Mouse (Mus musculus): Measurements from ENCODE around the gene Nfe2l1. TPM values are rescaled to one million over a fixed set of nuclear protein-coding genes. Genes with fewer than 3 reads are reported as not detected.
"Not testable (repeated sequence)": the region's sequence is repeated elsewhere in the genome, so short reads cannot be mapped to it uniquely, and the experiment has no call there.

Nfe2l1 gene
- total RNA-seq, 2 experiments from 2014 or later, result 22.2 to 39.9 TPM

DNA sequence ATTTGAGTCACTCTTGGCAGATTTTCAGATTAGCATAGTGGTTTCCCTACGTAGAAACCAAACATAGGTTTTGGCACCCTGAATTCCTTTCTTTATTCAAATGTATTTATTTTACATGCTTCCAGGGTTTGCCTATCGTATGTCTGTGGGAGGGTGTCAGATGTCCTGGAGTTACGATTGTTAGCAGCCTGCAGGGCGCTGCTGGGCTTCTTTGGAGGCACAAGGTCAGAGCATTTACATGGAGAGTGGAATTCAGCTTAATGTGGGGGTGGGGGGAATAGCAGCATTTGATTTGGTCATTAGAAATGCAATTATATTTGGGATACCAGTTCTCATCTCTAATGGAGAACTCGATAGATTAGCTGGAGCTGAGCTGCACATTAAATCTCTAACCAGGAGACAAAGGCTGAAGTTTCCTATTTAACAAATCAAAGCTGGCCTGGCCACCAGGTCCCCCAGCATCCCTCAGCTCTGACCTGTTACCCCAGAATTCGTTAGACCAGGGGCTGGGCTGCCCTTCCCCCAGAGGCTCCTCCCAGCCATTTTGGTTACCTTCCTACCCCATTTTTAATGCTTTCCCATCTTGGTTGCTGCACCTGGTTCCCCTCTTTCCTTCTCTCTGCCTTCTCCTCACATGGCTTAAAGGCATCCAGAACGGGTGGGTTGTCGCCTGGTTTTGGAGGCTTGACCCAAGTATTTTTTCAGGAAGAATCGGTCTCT, 42.9 kb downstream of the Nfe2l1 start:
- ATAC-seq (replicated peaks; ENCODE audit: poor library complexity, severe bottlenecking), result no peak

DNA sequence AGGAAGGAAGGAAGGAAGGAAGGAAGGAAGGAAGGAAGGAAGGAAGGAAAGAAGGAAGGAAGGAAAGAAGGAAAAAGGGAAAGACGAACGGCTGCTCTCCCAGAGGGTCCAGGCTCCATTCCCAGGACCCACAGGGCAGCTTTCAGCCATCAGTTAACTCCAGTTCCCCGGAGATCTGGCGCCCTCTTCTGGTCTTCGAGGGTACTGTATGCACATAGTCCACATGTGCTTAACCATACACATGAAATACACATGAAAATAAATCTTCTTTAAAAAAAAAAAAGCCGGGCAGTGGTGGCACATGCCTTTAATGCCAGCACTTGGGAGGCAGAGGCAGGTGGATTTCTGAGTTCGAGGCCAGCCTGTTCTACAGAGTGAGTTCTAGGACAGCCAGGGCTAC, 44.9 kb downstream of the Nfe2l1 start:
- not testable (repeated sequence) for ATAC-seq (replicated peaks; ENCODE audit: poor library complexity, severe bottlenecking)

DNA sequence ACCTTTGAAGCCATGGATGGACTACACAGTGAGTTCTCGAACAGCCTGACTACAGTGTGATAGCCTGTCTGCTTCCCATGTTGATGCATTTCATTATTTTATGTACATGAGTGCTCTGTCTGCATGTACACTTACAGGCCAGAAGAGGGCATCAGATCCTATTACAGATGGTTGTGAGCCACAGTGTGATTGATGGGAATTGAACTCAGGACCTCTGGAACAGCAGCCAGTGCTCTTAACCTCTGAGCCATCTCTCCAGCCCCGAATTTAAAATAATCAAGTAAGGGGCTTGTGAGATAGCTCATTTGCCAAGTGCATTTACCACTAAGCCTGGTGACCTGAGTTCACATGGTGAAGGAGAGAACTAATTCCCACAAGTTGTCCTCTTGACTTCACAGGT, 48.3 kb downstream of the Nfe2l1 start:
- no peak for ATAC-seq (replicated peaks; ENCODE audit: poor library complexity, severe bottlenecking)

DNA sequence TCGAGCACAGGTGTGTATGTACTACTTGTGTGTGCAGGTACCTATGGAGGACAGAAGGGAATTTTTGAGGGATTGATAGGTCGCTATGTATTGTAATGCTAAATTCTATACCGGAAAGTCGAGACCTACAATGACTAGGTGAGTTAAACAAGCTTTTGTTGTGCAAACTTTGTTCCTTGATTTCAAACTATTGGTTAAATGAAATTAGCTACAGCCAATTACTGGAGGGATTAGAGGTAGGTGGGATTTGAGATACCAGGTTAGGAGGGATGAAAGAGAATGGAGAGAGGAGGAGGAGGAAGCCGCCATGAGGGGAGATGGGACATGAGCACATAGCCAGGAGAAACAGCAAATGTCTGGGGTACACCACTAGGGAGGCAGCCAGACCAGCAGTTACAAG, 49.5 kb downstream of the Nfe2l1 start:
- ATAC-seq (replicated peaks; ENCODE audit: poor library complexity, severe bottlenecking), result no peak

DNA sequence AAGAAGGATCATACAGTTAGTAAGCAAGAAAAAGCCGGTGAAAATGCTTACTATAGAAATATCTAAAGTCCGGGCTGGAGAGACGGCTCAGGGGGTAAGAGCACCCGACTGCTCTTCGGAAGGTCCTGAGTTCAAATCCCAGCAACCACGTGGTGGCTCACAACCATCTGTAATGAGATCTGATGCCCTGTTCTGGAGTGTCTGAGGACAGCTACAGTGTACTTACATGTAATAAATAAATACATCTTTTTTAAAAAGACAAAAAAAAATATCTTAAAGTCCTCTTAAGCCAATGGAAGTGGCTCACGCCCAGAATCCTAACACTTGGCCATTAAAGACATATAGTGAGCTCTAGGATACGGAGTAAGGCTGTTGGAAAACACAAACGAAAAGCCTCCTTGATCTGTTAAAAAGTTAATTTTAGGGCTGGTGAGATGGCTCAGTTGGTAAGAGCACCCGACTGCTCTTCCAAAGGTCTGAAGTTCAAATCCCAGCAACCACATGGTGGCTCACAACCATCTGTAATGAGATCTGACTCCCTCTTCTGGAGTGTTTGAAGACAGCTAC, 51.6 kb downstream of the Nfe2l1 start:
- ATAC-seq (replicated peaks; ENCODE audit: poor library complexity, severe bottlenecking), result not testable (repeated sequence)

DNA sequence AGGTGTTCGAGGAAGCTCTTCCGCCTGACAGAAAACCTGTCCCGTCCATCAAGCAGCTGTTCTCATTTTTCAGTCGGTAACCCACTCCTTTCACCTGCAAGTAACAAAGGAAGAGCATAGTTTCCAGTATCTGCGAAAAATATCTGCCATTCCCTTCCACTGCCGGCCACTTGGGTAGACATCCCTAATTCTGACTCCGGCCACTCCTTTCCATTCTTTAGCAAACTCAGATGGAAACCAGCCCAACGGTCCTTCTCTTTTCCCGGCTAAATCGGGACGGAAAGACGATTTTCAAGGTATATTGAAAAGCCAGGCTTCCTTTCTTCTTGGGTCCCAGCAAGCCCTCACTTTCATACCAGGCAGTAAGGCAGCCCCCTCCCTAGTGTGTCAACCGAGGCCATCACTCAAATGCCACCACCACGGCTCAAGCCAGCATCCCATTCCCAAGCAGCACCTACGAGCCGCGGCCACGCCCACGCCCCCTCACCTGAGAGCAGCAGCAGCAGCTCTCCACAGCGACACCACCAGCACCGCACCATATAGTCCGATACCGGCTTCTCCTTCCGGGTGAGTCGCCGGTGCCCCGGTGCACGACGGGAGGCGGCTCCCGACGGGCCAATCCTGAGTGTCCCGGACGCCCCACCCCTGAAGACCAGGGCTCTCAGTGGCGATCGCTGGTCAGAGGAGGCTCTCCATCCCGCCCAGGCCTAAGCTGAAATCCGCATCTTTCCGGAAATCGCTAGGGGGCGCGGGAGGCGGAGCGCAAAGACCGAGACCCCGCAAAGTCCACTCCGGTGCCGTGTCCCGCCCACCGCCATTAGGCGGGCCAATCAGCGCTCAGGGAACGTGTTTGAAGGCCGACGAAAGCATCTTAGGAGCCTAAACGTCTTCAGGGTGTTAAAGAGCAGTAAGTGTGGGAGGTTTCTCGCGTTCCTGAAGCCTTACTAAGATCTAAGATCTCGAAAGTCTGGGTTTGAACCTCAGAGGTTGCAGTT, 52.5 kb downstream of the Nfe2l1 start, which contains the start of gene Snx11:
Snx11 (minus strand) TSS at position 592 of the 995 bp plus-strand sequence.
- peak; percentile 98 for ATAC-seq (replicated peaks; ENCODE audit: poor library complexity, severe bottlenecking)

DNA sequence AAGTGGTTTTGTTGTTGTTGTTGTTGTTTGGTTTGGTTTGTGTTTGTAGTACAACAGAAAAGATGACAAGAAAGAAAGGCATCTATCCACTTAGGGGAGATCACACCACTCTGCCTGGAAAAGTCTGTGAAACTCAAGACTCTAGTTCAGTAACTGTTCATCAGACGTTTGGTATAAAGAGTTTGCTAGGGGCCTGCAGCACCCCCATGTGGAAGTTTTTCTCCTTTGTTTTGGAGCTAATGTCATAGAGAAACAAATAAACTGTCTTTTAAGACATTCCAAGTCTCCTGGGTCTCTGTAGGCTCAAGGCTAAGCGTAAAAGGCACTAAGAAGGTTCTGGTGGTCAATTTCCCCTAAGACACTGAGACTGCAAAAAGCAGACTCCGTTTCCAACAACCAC, 53.7 kb downstream of the Nfe2l1 start:
- ATAC-seq (replicated peaks; ENCODE audit: poor library complexity, severe bottlenecking), result no peak

DNA sequence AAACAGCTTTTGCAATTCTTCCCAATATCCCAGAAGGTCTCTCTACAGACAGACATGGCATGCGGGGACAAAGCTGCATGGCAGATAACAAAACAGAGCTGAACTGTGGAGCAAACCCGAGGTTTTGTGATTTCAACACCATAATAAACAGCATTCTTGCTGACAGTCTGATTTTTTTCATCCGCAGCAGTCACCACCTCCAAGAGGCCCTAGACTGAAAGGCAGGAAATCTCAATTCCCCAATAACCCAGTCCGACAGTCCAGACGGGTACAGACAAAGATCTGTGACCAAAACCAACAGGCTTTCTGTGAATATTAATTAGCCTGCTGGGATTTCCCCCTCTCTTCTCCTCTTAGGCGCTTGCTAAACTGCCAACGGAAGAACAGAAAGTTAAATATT, 54.1 kb downstream of the Nfe2l1 start:
- ATAC-seq (replicated peaks; ENCODE audit: poor library complexity, severe bottlenecking), result no peak

DNA sequence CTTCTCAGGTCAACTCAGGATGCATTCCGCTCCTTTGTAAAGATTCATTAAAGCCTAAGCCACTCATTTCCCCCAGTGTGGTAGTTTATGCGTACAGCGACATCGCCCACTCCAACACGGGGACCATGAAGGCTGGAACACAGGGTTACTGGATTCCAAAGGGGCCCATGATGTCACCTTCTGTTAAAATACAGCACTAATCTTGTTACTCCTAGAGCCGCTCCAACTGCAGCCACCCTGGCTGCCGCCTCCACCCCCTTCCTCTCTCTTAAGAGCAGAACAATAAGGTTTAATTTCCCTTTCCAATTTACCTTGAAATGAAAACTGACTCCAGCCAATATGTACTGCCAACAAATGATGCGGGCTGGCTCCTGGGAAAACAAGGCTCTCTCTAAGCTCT, 54.7 kb downstream of the Nfe2l1 start:
- ATAC-seq (replicated peaks; ENCODE audit: poor library complexity, severe bottlenecking), result no peak

DNA sequence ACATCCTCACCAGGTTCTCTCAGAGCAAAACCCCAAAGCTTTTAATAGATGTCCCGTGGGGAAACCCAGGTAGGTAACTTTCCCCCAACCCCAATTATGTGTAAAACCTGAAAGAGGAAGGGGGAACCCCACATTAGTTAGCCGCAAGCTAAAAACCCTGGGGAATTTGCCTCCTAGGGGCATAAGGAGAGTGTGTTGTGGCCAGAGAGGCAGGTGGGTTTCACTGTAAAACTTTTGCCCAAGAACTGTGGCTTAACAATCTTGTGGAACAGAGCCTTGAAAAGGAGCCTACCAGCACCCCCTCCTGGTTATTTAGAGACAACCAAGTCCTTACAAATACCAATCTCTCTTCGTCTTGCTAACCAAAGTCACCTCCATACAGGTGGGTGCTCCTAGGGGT, 55.2 kb downstream of the Nfe2l1 start:
- ATAC-seq (replicated peaks; ENCODE audit: poor library complexity, severe bottlenecking), result no peak

DNA sequence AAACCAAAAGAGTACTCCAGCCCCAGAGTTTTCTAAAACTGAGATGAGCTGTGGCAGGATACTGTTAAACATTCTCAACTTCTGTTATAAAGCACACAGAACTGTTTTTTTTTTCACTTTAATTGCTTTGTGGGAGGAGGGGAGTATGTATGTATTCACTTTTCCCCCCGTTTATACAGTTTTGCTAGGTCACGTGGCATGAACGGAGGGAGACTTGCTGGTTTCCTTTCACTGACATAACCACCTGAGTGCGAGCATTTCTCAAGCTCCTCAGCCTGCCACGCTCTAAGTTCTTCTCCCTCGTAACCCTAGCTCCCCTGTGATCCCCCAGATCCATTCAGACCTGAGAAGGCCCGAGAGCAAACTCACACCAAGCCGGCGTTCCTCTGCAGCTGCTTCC, 57.4 kb downstream of the Nfe2l1 start:
- ATAC-seq (replicated peaks; ENCODE audit: poor library complexity, severe bottlenecking), result no peak

DNA sequence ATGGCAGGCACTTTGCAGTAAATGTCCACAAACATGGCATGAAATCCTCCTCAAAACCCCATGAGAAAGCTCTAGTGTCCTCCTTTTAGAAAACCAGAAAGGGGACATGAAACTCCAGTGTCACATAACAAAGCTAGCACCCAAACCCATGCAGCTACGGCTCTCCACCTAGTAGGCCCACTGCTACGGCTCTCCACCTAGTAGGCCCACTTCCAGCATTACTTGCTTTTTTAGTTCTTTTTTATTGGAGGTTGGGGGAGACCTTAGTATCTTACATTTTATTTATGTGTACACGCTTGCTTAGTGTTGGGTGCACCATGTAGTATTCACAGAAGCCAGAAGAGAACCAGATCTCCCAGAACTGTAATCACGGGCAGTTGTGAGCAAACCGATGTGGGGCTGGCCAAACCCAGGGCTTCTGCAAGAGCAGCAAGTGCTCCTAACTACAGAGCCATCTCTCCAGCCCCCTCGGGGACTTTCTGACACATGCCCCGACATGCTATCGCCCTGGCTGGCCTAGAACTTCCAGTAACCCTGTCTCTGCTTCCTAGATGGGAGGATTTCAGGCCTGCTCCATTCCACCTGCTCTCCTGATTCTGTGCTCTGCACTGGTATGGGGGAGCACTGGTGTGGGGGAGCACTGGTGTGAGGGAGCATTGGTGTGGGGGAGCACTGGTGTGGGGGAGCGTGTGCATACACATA, 58.3 kb downstream of the Nfe2l1 start:
- no peak for ATAC-seq (replicated peaks; ENCODE audit: poor library complexity, severe bottlenecking)

DNA sequence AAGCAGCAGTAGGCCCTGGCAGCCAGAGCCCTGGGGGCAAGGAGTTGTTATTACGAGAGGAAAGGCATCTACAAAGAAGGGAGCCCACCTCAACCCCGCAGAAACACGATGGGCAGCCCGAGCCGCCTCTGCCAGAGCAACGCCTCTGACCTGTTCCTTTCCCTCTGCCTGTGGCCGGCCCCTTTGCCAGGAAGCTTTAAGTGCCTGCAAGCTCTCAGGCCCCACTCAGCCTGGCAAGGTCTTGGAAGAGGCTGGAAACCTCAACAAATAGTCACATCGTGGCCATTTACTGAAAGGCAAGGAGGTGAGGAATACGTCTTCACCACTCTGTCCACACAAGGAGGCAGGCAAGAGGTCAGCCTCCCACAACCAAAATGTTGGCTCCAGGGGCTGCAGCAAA, 61.5 kb downstream of the Nfe2l1 start:
- ATAC-seq (replicated peaks; ENCODE audit: poor library complexity, severe bottlenecking), result no peak

Other genes with a start within 250 kb of the Nfe2l1 start
- gene Snx11, start 52.4 kb downstream of the Nfe2l1 start, total RNA-seq (2014; fragmentation: Nextera tagmentation), result 20.6 and 29.3 TPM in 2 replicates
- gene Snx11, start 52.4 kb downstream of the Nfe2l1 start, total RNA-seq (2017), result 13.5 and 17.7 TPM in 2 replicates
- 56.0 and 60.6 TPM in 2 replicates for gene Cbx1, start 40.8 kb downstream of the Nfe2l1 start, total RNA-seq (2014; fragmentation: Nextera tagmentation)
- gene Cbx1, start 40.8 kb downstream of the Nfe2l1 start, total RNA-seq (2017), result 78.9 and 79.8 TPM in 2 replicates
- gene Copz2, start 19.9 kb upstream of the Nfe2l1 start, total RNA-seq (2014; fragmentation: Nextera tagmentation), result 1.4 and 7.4 TPM in 2 replicates
- 3.9 and 4.4 TPM in 2 replicates for gene Copz2, start 19.9 kb upstream of the Nfe2l1 start, total RNA-seq (2017)
- 53.6 and 66.7 TPM in 2 replicates for gene Cdk5rap3, start 86.5 kb upstream of the Nfe2l1 start, total RNA-seq (2014; fragmentation: Nextera tagmentation)
- gene Cdk5rap3, start 86.5 kb upstream of the Nfe2l1 start, total RNA-seq (2017), result 68.4 and 68.9 TPM in 2 replicates
- gene Prr15l, start 98.1 kb upstream of the Nfe2l1 start, total RNA-seq (2014; fragmentation: Nextera tagmentation), result not detected in 2 replicates
- 0.67 TPM in 1 of 2 replicates, not detected in the other for gene Prr15l, start 98.1 kb upstream of the Nfe2l1 start, total RNA-seq (2017)
- gene Pnpo, start 114.0 kb upstream of the Nfe2l1 start, total RNA-seq (2014; fragmentation: Nextera tagmentation), result 30.1 and 31.9 TPM in 2 replicates
- gene Pnpo, start 114.0 kb upstream of the Nfe2l1 start, total RNA-seq (2017), result 35.0 and 42.1 TPM in 2 replicates
- gene Sp2, start 153.0 kb upstream of the Nfe2l1 start, total RNA-seq (2014; fragmentation: Nextera tagmentation), result 19.8 and 22.3 TPM in 2 replicates
- 2.2 and 2.8 TPM in 2 replicates for gene Sp2, start 153.0 kb upstream of the Nfe2l1 start, total RNA-seq (2017)
- 0.26 and 0.37 TPM in 2 replicates for gene Sp6, start 183.4 kb upstream of the Nfe2l1 start, total RNA-seq (2014; fragmentation: Nextera tagmentation)
- not detected in 2 replicates for gene Sp6, start 183.4 kb upstream of the Nfe2l1 start, total RNA-seq (2017)
- 12.2 and 22.1 TPM in 2 replicates for gene Scrn2, start 200.0 kb upstream of the Nfe2l1 start, total RNA-seq (2014; fragmentation: Nextera tagmentation)
- 22.0 and 30.0 TPM in 2 replicates for gene Scrn2, start 200.0 kb upstream of the Nfe2l1 start, total RNA-seq (2017)
- not detected in 2 replicates for gene Lrrc46, start 211.4 kb upstream of the Nfe2l1 start, total RNA-seq (2014; fragmentation: Nextera tagmentation)
- gene Lrrc46, start 211.4 kb upstream of the Nfe2l1 start, total RNA-seq (2017), result 0.10 and 1.1 TPM in 2 replicates
- gene Mrpl10, start 211.6 kb upstream of the Nfe2l1 start, total RNA-seq (2014; fragmentation: Nextera tagmentation), result 44.6 and 51.7 TPM in 2 replicates
- 22.9 and 23.2 TPM in 2 replicates for gene Mrpl10, start 211.6 kb upstream of the Nfe2l1 start, total RNA-seq (2017)
- gene Osbpl7, start 220.7 kb upstream of the Nfe2l1 start, total RNA-seq (2014; fragmentation: Nextera tagmentation), result 24.4 and 29.4 TPM in 2 replicates
- 7.9 and 8.5 TPM in 2 replicates for gene Osbpl7, start 220.7 kb upstream of the Nfe2l1 start, total RNA-seq (2017)